Mouse (Mus musculus): ENCODE measurements around the gene Sema5b.
"Not testable (repeated sequence)": the region's sequence is repeated elsewhere in the genome, so short reads cannot be mapped to it uniquely, and the experiment has no call there.

Sema5b gene

GRCm38 (mm10) chr16:35547966-35548365 is 7.0 kb downstream of the Sema5b start:
- no peak for DNase-seq (ENCODE audit: extremely low spot score, low read depth, low spot score)

- no peak for DNase-seq (ENCODE audit: extremely low spot score, low read depth, low spot score)
Measured at GRCm38 (mm10) chr16:35549354-35549753, 8.4 kb downstream of the Sema5b start.

GRCm38 (mm10) chr16:35555596-35556482 is 14.9 kb downstream of the Sema5b start:
- no peak for DNase-seq (ENCODE audit: extremely low spot score, low read depth, low spot score)

- DNase-seq (ENCODE audit: extremely low spot score, low read depth, low spot score) = no peak
Measured at GRCm38 (mm10) chr16:35557038-35557437, 16.1 kb downstream of the Sema5b start.

GRCm38 (mm10) chr16:35561541-35561940 is 20.6 kb downstream of the Sema5b start:
- DNase-seq (ENCODE audit: extremely low spot score, low read depth, low spot score) = no peak

GRCm38 (mm10) chr16:35564246-35564905 is 23.4 kb downstream of the Sema5b start:
- no peak for DNase-seq (ENCODE audit: extremely low spot score, low read depth, low spot score)

GRCm38 (mm10) chr16:35565601-35566000 is 24.7 kb downstream of the Sema5b start:
- not testable (repeated sequence) for DNase-seq (ENCODE audit: extremely low spot score, low read depth, low spot score)

GRCm38 (mm10) chr16:35568225-35568880 is 27.4 kb downstream of the Sema5b start:
- no peak for DNase-seq (ENCODE audit: extremely low spot score, low read depth, low spot score)

- no peak for DNase-seq (ENCODE audit: extremely low spot score, low read depth, low spot score)
Measured at GRCm38 (mm10) chr16:35569347-35569746, 28.4 kb downstream of the Sema5b start.

- DNase-seq (ENCODE audit: extremely low spot score, low read depth, low spot score) = no peak
Measured at GRCm38 (mm10) chr16:35569758-35570157, 28.8 kb downstream of the Sema5b start.

- DNase-seq (ENCODE audit: extremely low spot score, low read depth, low spot score) = no peak
Measured at GRCm38 (mm10) chr16:35570627-35571026, 29.7 kb downstream of the Sema5b start.

GRCm38 (mm10) chr16:35573586-35573985 is 32.6 kb downstream of the Sema5b start:
- no peak for DNase-seq (ENCODE audit: extremely low spot score, low read depth, low spot score)

GRCm38 (mm10) chr16:35577181-35577941 is 36.4 kb downstream of the Sema5b start:
- DNase-seq (ENCODE audit: extremely low spot score, low read depth, low spot score) = no peak

- DNase-seq (ENCODE audit: extremely low spot score, low read depth, low spot score) = no peak
Measured at GRCm38 (mm10) chr16:35581299-35581698, 40.4 kb downstream of the Sema5b start.

GRCm38 (mm10) chr16:35583551-35584080 is 42.7 kb downstream of the Sema5b start:
- DNase-seq (ENCODE audit: extremely low spot score, low read depth, low spot score) = no peak

- no peak for DNase-seq (ENCODE audit: extremely low spot score, low read depth, low spot score)
Measured at GRCm38 (mm10) chr16:35585126-35585694, 44.3 kb downstream of the Sema5b start.

- no peak for DNase-seq (ENCODE audit: extremely low spot score, low read depth, low spot score)
Measured at GRCm38 (mm10) chr16:35587046-35587779, 46.3 kb downstream of the Sema5b start.

- DNase-seq (ENCODE audit: extremely low spot score, low read depth, low spot score) = no peak
Measured at GRCm38 (mm10) chr16:35587866-35588465, 47.0 kb downstream of the Sema5b start.

- DNase-seq (ENCODE audit: extremely low spot score, low read depth, low spot score) = no peak
Measured at GRCm38 (mm10) chr16:35588731-35589151, 47.8 kb downstream of the Sema5b start.
